Mouse (Mus musculus) heart, adult 9 months (tissue): ENCODE measurements at regions not wholly inside any gene's neighbourhood (a gene's known extent, or its start where the extent isn't known, plus 50 kb on each side); places are given as distances from the start of the nearest gene placed in this dataset.

Experiments used
- DNase-seq, 2 experiments: peaks; one replicate each; pipeline ENCODE4 v3.0.0; 2022; ENCODE audit warnings: low spot score in 2 of 2

DNA sequence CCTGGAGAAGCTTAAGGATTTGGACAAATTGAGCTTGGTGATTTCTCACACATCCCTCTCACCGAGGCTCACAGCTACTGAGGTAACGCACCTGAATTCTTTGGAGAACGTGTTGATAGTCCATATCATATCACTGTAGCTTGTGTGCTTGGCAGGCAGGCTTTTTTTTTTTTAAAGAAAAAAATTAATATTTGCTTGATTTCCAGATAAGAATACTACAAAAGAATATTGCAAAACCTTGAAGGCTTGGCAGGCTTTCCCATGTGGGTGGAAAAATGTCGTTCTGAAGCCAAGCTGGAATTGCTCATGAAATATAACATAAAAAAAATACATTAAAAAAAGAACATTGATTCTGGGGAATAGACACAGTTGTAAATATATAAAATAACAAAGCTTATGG lies 131.8 kb downstream of the Klf5 start:
- DNase-seq: no peak

DNA sequence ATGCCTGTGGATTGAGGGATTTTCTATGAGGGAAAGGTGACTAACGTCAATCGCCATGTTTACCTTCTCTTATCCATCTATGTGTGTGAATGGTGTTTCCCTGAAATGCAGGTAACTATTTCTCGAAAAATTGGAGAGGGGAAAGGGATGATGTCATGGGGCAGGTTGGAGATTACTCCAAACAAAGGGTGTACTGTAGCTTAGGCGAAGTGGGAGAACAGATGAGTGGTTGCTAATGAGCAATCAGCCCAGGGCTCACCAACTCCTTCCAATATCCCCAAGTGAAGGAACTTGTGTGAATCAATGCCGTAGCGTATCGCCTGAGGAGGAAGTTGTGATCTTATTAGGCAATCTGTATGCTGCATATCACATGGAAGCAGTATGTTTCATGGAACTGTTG lies 133.2 kb downstream of the Klf5 start:
- no peak for DNase-seq

DNA sequence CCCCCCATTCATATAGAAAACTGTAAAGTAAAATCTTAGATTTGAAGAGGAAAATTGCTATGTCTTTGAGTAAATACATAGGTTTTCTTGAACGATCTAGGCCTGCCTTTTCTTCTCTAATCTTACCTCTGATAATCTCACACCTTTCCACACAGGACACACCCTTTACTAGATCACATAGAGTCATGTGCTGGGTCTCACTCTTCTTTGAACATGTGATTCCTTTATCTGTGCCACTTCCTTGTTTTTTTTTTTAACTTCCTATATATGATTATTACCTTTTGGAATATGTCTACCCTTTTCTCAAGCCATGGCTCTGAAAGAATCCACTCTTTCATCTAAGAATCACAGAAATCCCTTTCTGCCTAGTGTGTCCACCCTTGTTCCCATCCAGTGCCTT lies 136.2 kb downstream of the Klf5 start:
- DNase-seq: no peak

DNA sequence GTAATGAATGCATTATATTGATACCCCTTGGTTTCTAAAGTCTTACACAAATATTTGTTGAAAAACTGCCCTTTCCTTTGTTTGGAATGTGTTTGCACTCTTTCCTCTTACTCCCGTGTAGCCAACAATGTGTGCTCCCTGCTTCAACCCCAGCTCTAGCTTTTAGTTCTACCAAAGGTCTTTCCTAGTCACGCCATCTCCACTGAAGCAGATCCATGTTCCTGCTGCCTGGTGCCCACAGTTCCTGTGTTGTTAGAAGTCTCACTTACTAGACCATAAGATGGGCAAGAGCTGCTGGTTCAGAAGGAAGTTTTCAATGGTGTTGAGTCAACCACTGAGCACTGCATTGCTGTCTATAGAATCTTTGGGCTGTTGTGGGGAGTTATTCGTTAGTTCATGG lies 137.0 kb downstream of the Klf5 start:
- no peak for DNase-seq

DNA sequence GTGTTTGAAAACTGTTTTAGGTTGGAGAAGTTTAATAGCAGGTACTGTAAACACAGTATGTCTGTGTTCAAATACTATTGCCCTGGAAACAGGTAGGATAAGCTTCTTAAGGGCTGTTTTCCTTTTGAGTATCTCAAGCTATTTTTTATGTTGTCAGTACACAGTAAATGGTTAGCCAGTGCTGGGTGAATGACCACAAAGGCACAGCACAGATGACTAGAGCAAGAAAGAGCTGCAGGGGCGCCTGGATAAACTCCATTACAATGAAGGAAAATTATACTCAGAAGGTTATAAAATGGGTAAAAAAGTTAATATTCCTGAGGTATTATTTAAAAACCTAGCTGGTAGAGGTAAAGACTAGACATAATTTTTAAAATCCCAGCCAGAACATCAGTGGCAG lies 137.6 kb downstream of the Klf5 start:
- DNase-seq: no peak

DNA sequence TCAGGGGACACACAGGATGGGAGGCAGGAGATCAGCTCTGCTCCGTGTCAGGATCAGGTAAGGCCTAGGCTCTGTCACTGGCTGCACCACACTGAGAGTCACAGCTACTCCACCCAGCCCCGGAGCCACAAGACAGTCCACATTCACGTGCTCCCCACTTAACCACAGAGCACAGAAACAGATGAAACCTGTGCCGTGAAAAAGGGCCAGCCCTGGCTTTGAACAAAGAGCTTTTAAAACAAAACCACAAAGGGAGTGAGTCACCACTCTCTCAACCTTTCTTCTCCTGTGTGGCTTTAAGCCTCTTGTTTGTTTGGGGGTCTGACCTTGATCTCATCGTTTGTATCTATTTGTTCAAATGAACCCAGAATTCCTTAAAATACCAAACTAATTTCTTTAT lies 150.6 kb downstream of the Klf5 start:
- DNase-seq: no peak

DNA sequence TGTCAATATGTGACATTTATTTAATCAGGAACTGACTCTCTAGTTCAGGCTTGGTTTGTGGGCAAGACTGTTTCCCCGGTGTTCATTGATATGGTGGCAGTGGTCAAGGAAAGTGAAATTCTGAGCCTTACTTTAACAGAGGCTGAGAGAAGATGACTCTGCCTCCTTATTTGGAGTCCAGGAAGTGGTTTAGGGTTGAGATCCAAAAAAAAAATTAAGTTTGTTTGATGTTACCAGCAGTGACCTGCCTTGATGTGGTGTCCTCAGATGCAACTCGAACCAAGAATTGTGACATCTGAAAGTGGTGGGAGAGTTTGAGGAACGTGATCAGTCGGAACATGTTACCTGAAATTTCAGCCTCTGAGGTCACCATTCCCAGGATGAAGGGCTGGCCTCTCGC lies 151.4 kb downstream of the Klf5 start:
- no peak for DNase-seq

DNA sequence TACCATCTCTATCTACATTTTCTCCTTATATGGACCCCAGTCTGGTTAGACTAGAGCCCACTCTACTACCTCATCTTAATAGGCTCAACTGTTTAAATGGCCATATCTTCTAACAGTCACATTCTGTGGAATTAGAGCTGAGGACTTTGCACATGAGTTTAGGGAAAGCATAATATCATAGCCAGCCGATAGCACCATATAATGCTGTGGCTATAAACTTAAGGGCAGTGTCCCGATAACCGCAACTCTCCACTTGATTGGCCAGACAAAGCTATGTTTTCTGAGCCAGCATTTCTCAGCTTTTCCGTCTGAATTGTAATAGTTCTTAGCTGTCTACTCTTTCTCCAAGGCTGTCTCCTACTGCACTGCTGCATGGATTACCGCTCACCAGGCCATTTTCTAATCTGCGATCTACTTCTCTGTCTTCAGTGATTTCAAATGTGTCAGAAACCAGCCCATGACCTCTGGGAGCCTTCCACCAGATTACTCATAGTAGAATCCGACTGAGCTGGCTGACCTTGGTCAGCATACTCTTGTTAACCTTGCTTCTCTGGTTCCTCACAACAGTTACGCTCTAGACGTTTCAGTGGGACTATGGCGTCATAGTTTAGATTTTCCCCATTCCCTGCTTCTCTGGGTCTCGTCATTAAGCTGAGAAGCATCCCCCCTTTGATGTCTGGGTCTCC lies 152.8 kb downstream of the Klf5 start:
- no peak for DNase-seq

DNA sequence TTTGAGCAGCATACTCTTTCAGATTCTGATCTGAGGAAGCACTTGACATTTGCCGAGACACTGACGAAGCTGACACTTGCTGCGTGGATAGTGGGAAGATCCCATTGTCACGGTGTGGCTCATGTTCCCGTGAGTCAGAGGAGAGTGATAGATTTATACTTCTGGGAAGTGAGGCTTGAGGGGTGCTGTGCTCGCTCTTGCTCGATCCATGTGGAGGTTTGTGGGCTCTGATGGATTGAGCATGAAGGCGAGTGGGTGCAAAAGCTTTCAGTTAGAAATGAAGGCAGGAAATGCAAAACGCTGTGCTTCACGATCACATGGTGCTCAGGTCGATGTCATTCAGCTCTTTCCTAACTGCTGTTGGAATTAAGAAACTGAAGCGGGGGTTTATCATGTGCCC lies 155.4 kb downstream of the Klf5 start:
- DNase-seq: no peak

DNA sequence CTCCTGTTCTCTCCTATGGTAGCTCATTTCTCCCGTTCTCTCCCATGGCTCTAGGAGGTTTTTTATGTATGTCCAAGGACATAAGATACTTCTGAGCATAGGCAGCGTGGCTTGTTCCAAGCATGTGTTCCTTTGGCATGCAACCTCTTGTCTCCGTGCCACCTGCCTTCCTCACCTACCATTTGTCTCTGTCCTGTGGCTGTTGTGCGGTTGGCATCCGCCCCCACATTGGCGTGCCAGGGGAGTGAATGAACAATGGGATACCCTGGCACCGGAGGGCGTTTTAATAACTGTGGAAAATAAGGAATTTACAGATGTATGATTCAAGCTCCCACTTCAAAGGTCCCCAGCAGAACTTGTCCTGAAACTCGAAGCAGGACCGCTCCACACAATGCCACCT lies 158.1 kb downstream of the Klf5 start:
- no peak for DNase-seq

DNA sequence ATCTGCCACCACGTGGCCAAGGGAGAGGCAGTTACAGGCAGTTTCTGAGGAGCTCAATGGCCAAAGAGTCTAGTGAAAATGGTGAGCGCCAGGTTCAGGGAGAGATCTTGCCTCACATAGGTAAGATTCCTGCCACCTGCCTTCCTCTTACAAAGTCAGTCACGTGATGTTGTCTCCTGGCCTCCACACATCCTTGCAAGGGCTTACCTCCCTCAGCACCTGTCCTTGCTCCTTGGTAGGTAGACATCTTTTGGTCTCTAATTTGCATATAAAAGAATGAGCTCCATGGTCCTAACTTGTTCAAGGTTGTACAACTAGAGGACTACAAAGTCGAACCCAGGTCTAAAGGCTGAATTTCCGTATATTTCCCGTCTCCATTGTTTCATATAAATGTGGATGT lies 159.1 kb downstream of the Klf5 start:
- DNase-seq: no peak

DNA sequence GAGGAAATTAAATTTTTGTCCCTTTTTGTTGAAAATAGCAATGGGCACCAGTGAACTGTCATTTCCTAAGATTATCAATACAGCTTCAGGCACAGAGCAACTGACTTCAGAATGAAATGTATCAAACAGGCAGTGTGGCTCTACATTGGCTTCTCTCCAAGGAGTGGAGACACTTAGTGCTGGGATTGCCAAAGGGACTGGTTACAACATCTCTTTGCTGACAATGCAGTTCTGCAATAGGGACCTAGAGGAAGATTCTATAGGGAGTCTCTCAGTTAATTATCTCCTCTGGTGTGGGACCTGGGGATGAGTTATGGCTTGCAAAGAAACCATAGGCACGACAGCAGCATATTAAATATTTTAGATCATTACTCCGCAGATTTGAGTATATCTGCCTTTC lies 173.6 kb downstream of the Klf5 start:
- no peak for DNase-seq

DNA sequence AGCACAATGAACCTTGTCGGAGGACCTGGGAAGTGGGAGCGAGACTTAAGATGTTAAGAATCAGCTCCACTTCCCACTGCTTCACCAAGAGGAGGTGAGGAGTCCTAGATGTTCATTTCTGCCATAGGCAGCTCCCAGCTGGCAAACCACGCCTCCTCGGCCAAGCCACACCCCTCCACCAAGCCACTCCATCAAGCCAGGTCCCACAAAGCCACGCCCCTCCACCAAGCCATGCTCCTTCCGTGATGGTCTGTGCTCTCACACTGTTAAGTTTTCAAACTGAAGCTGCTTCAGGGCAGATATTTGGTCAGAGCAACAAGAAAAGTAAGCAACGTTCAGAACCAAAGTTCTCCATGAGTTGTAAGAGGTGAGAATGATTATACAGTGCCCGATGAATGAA lies 176.8 kb downstream of the Klf5 start:
- no peak for DNase-seq

DNA sequence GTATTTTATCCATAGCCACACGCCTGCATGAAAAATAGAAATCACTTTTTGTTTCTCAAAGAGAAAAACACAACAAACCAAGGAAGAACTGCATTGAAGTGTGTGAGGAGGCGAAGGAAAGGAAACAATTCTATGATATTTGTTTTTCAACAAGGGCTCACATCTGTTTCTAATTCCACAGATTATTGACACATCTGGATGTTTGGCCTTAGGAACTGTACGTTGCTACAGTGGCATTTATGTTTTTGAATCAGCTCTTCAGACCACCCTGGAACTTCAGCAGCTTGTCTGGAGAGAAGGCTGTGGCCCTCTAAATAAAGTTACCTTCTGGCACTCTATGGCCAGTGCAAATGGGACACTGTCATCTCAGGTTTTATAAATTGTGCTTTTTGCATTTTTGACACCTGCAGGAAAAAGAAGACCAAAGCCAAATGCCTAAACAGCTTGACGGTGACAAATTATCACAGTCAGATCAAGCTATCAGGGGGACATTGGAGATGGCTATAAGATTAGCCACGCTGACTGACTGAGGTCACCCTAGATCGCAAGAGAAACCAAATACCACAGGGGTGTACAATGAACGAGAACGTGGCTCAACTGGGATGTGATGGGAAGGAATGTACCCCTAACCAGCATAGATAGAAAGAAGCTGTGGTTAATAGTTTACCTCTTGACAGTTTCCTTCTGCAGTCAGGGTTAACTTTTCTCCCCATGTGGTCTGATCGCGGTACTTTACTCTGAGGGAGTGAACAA lies 182.0 kb downstream of the Klf5 start:
- no peak for DNase-seq

DNA sequence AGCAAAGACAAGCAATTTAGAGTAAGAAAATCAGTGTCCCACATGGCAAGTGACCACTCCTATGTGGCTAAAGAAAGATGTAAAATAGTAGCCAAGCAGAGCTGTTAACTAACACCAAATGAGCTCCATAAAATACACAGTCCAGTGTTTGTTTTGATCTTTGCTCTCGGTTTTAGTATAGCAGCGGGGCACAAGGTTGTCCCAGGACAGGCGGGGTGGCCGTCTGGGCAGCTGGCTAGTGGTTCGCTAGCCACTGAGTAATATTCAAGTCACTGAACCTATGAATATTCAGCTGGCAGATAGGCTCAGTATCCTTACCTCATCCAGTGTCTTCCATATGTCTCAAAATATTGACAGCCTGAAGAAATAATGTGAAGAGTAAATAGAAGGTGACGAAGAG lies 189.5 kb downstream of the Klf5 start:
- no peak for DNase-seq

DNA sequence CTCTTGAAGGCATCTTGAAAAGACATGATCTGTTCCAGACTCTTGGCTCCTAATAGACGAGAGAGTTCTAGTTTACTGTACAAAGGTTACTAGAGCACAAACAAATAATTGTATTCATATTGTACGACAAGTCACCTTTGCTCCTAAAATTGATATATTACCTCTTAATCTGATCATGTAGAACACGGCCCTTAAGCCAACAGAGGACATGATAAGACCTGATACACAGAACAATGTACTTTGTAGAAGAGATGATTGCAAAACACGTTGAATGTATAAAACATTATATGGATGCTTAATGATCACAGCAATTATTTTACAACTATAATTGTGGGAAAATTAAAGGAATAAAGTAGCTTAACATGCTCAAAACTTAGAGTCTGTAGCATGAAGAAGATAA lies 194.7 kb downstream of the Klf5 start:
- DNase-seq: no peak

DNA sequence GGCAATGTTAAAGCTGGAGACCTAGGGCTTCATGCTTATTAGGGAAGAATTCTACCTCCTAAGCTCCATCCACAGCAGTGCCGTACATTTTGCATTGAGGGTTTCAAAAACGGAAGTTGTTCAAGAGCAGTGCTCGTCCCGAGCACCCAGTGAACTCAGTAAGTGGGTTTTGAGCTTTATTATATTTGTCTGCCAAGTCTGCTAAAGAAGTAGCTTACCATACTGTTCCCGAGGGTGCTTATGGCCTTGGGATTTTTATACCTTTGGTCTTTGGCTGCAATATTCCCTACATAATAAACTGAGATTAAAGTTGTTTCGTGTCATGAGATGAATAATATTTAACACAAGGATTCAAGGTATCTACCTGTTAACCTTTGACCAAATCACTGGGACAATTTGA lies 195.2 kb downstream of the Klf5 start:
- no peak for DNase-seq

DNA sequence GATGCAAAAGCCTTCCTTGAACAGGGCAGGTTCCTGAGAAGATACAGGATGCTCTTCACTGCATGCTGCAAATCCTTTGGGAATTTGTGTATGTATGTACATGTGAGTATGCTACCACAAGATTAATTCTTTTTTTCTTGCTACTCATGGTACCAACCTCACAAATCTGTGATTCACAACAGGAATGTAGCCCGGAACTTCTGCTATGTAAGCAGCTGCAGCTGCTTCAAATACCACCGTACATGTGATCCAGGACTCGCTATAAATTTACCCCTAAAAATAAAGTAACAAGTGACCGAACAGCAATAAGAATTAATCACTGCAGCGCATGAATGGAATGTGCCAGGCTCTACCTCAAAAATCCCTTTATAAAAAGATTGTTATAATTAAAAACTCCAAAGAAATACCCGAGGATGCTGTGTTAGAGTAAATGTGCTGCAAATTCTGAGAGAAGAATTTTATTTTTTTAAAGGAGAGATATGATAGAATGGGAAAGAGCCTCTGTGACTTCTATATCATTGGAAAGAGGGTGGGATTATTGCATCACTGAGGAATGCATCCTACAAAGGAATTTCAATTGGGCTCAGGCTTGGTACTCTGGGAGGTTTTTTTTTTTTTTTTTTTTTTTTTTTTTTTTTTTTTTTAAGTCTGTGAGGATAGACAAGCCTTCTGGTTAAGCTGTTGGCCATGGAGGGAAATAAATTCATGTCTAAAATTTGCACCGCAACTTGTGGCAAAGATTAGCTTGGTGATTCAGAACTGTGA lies 201.2 kb downstream of the Klf5 start:
- no peak for DNase-seq

DNA sequence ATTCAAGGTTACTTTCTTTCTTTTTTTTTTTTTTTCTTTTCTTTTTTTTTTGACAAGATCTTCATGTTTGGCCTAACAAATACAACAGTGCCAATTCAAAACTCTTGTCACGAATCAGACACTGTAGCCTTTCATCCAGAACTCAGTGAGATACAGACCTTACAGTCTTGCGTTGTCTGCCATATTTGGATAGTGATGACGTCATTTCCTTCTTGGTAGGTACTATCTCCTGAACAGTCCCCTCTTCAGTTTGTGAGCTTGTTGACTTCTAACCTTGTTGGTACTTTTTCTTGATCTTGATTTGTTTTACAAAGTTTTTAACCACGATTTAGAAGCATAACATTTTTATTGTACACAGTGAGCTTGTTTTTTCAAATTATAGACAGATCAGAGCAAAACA lies 206.4 kb downstream of the Klf5 start:
- DNase-seq: no peak

DNA sequence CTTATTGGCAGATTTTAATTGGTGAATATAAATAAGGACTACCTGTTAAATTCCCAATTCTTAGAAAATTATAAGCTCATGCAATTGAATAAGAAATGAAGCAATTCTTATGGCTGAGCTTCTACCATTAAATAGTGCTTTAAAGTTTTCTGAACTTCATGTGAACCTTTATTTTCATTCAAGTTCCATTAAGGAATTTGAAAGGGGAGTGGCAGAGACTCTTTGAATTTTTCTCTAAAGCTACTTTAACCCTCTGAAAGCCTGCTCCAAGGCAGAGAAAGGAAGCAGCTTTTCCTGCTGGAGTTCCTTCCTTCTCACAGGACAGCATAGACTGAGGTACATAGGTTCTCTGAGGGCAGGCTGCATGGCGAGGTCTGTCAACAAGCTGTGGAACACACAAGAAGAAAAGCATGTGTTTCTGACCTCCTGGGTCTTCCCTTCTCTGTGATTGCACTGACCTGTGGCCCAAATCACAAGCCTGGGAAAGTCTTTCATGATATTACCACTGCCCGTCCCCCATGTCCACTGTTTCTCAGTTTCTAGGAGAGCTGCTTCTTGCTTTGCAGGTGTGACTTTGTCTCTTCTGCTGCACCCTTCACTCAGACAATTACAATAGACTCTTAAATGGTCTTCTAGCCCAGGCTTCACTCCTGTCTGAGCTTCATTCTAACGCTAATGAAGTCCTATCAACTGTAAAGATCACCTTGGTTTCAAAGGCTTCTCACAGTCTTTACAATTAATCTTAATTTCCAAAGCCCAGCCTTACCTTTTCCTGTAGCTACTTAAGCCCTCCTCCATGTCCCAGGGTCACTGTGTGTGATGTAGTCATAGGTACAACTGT lies 211.4 kb downstream of the Klf5 start:
- DNase-seq: no peak

DNA sequence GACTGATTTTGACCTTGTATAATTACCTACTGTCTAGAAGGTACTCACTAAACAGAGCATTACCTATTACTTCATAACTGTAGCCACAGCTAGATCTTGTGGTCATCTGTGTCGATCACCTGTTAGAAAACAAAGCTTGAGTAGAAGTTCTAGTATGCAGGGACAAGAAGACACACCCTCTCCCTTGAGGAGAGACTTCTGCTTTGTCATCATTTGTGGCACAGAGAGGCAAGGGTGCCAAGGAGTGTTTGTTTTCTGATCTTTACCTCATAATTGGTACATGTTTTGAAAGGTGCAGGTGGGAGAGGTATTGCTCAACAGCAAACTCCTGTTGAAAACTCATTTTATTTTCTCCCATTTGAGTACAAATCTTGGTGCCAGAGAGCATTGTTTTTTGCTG lies 217.0 kb downstream of the Klf5 start:
- no peak for DNase-seq

DNA sequence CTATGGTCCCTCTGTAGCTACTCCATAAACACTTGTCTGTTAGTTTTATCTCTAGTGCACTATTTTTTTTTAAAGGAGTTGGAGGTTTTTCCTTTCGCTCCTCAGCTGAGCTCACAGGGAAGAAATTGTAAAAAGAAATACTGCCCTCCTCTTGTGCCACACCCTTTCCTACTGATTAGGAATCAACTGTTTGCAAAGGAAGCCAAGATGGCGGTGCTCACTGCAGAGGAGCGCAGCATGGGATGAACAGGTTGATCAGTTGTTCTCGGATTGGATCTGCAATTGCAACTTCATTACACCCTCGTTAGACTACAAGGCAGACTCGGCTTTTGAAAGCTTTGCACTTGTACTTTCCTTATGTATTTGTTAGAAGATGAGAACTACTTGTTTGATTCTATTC lies 218.2 kb downstream of the Klf5 start:
- DNase-seq: no peak
